Mouse (Mus musculus): ENCODE measurements at regions not wholly inside any gene's neighbourhood (a gene's known extent, or its start where the extent isn't known, plus 50 kb on each side); places are given as distances from the start of the nearest gene placed in this dataset.

DNA sequence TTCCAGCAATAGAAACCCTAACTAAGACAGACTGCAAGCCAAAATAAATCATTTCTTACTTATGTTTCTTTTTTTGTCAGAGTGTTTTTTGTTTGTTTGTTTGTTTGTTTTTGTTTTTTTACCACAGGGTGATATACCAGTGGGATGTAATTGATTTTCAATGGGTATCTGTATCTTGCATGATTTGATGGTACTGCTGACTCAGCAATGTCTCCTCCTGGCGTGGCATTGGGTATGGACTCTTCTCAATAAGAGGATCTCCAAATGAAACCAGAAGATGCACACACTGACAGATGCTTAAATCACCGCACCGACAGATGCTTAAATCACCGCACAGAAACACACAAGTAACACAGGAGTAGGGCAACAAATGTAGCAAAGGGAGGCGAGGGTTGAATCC, 54.8 kb upstream of the Lnx1 start:
- TF ChIP-seq EP300 (IDR thresholded peaks at IDR 0.05), result no peak
- TF ChIP-seq CTCF (IDR thresholded peaks at IDR 0.05), result no peak
